Mouse (Mus musculus) monocyte, adult 5-6 weeks (primary cell): Measurements from ENCODE around the gene Kiss1r. TPM values are rescaled to one million over a fixed set of nuclear protein-coding genes. Genes with fewer than 3 reads are reported as not detected.

Source experiments
- ATAC-seq: fragments of 153-309, 156-312 bp; replicated peaks from 2 replicates; pipeline ENCODE4 v1.8.0; 2017; ENCODE audit warnings: mild to moderate bottlenecking; ENCODE audit not compliant: low TSS enrichment, insufficient number of reproducible peaks, severe bottlenecking, poor library complexity, low FRiP score
- total RNA-seq: library from RNA; stranded (forward); fragments of 200-1000, 200-491, 200-594 nt; gene quantifications from 3 replicates; pipeline ENCODE4 v1.2.3, GENCODE M21; 2017

Kiss1r gene
- total RNA-seq, 1 experiment from 2014 or later, result not detected

GRCm38 (mm10) chr10:79919251-79919849, 2.6 kb downstream of the Kiss1r start:
- ATAC-seq, result no peak

- ATAC-seq, result no peak
These were observed 3.5 kb downstream of the Kiss1r start for GRCm38 (mm10) chr10:79920056-79920890.

GRCm38 (mm10) chr10:79920958-79921535, 4.3 kb downstream of the Kiss1r start, which contains the start of gene R3hdm4:
TSS of gene R3hdm4 (minus strand) at chr10:79921208.
- no peak for ATAC-seq

- no peak for ATAC-seq
These were observed 4.8 kb downstream of the Kiss1r start for GRCm38 (mm10) chr10:79921572-79921971.

GRCm38 (mm10) chr10:79924998-79925784, 8.4 kb downstream of the Kiss1r start:
- peak; percentile 24 for ATAC-seq

GRCm38 (mm10) chr10:79925785-79926490, 9.2 kb downstream of the Kiss1r start:
- no peak for ATAC-seq

GRCm38 (mm10) chr10:79926491-79927323, 9.9 kb downstream of the Kiss1r start, which contains the start of gene Arid3a:
TSS of gene Arid3a (plus strand) at chr10:79927043.
- peak; percentile 49 for ATAC-seq

GRCm38 (mm10) chr10:79927324-79928029, 10.7 kb downstream of the Kiss1r start:
- 0 out of 2 replicates have a peak, but pooled peaks have one; percentile 2 for ATAC-seq

GRCm38 (mm10) chr10:79928030-79928694, 11.4 kb downstream of the Kiss1r start:
- peak; percentile 33; the same call in 1 of the 2 replicates for ATAC-seq

GRCm38 (mm10) chr10:79928907-79929701, 12.3 kb downstream of the Kiss1r start:
- no peak for ATAC-seq

GRCm38 (mm10) chr10:79929967-79930825, 13.4 kb downstream of the Kiss1r start:
- no peak for ATAC-seq

GRCm38 (mm10) chr10:79930826-79931186, 14.0 kb downstream of the Kiss1r start:
- no peak for ATAC-seq

GRCm38 (mm10) chr10:79931797-79932196, 15.0 kb downstream of the Kiss1r start:
- ATAC-seq, result no peak

GRCm38 (mm10) chr10:79932736-79933135, 16.0 kb downstream of the Kiss1r start:
- ATAC-seq, result no peak

- ATAC-seq, result no peak
These were observed 16.4 kb downstream of the Kiss1r start for GRCm38 (mm10) chr10:79933145-79933679.
